Mouse (Mus musculus) liver, embryonic 15.5 days (tissue): ENCODE data around the gene Prkar2a. TPM values are rescaled to one million over a fixed set of nuclear protein-coding genes. Genes with fewer than 3 reads are reported as not detected.

Source experiments
- ATAC-seq: fragments of 200-750 bp; cut with Nextera tagmentation; 2 replicates; pipeline ENCODE4 v1.8.0; 2017; ENCODE audit warnings: moderate number of reproducible peaks, mild to moderate bottlenecking, moderate library complexity; ENCODE audit not compliant: insufficient read depth
- H3K27ac ChIP-seq: fragments of 300-500 bp; sonication (generic); replicated peaks from 2 replicates; pipeline ENCODE4 v1.5.1; 2015; ENCODE audit warnings: mild to moderate bottlenecking, inconsistent platforms
- H3K27me3 ChIP-seq: fragments of 300-500 bp; sonication (generic); 2 replicates; pipeline ENCODE4 v1.6.1; 2015; ENCODE audit warnings: mild to moderate bottlenecking, inconsistent platforms
- H3K36me3 ChIP-seq: fragments of 300-500 bp; sonication (generic); replicated peaks from 2 replicates; pipeline ENCODE4 v1.6.1; 2015; ENCODE audit warnings: moderate library complexity, mild to moderate bottlenecking, inconsistent platforms
- H3K4me1 ChIP-seq: fragments of 300-500 bp; sonication (generic); replicated peaks from 2 replicates; pipeline ENCODE4 v1.6.1; 2015; ENCODE audit warnings: inconsistent platforms
- H3K4me2 ChIP-seq: fragments of 300-500 bp; sonication (generic); 2 replicates; pipeline ENCODE4 v1.6.1; 2015; ENCODE audit warnings: moderate library complexity, mild to moderate bottlenecking, inconsistent platforms
- H3K4me3 ChIP-seq: fragments of 300-500 bp; sonication (generic); replicated peaks from 2 replicates; pipeline ENCODE4 v1.5.1; 2015; ENCODE audit warnings: mild to moderate bottlenecking, inconsistent platforms
- H3K9ac ChIP-seq: fragments of 300-500 bp; sonication (generic); 2 replicates; pipeline ENCODE4 v1.6.1; 2015; ENCODE audit warnings: moderate library complexity, mild to moderate bottlenecking, inconsistent platforms
- H3K9me3 ChIP-seq: fragments of 300-500 bp; sonication (generic); replicated peaks from 2 replicates; pipeline ENCODE4 v1.6.1; 2016; ENCODE audit warnings: inconsistent platforms
- WGBS: fragments of 180-500 bp; shearing (Covaris S2); methylation state at CpG from one replicate; pipeline ENCODE4 v1.1.7; 2015; ENCODE audit warnings: mixed read lengths; ENCODE audit not compliant: insufficient replicate concordance; 5-methylcytosine and 5-hydroxymethylcytosine counted together
- polyA plus RNA-seq: library from polyadenylated mRNA; unstranded; fragments of >200 nt; fragmentation: Nextera tagmentation; extraction: Ambion mirVana; gene quantifications from 2 replicates; pipeline ENCODE4 v1.2.1, GENCODE M21; 2015

Gene Prkar2a
- polyA plus RNA-seq, 1 experiment from 2014 or later = 9.5 TPM

DNA sequence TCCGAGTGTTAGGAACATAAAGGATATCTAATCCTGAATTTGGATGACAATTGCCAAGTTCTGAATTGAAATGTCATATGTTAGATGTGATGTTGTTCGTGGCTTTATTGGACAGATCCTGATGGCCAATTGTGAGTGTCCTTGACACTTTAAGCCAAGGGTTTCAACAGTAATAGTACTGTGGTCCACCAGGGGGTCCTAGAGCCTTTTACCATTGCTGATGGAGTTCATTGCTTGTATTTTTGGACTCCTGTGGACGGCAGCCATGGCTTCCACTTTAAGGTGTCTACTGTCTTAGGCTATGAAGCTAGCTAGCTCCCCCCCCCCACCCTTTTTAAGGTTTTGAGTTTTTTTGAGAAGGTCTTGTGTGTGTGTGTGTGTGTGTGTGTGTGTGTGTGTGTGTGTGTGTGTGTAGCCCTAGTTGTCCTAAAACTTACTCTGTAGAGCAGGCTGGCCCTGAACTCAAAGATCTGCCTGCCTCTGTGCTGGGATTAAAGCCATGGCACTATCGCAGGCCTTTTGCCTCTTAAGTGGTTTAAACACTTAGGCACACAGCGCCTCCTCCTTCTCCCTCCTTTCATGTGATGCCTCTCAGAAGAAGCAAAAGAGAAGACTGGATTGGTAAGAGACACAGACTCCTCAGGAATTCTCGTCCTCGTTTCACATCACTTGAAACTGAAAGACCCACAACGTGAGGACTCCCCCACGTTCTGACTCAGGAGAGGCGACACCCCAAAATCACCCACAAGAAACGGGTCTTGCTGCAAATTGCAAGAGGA lies 63.2 kb downstream of the Prkar2a start:
- peaks cover 14% of the 10 kb centered on the region for H3K4me1 ChIP-seq
- no peaks in the 10 kb centered on the region for H3K27me3 ChIP-seq
- WGBS = 71% methylated on average over 11 of the region's 11 CpGs
- H3K36me3 ChIP-seq = peaks cover 2% of the 10 kb centered on the region
- no peak overlapping the region for H3K4me2 ChIP-seq
- H3K9ac ChIP-seq = no peak overlapping the region
- no peak for ATAC-seq
- H3K4me3 ChIP-seq = no peak overlapping the region
- no peak overlapping the region for H3K27ac ChIP-seq
- no peaks in the 10 kb centered on the region for H3K9me3 ChIP-seq

DNA sequence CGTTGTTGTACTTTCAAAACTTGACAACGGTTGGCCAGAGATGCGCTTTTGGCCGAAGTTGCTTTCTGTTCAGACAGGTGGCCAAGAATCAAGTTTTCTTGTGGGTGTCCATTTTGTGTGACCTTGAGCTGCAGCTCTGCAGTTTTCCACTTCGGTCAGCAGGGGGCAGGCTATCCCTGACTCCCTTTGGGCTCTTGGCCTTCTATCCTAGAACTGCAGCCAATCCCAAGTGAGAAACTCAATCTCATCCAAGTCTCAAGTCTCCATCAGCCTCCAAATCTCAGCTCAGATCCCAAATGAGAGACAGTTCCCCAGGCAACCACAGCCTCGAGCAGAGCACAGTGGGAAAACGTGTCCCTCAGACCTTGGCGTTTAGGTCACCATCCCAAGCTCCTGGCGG lies 64.2 kb downstream of the Prkar2a start:
- 60% methylated on average over 9 of the region's 9 CpGs for WGBS
- Histone ChIP-seq H3K27me3 (no peaks in the 10 kb centered on the region), H3K4me2 (no peak overlapping the region), H3K9ac (no peak overlapping the region), H3K9me3 (no peaks in the 10 kb centered on the region), H3K4me3 (no peak overlapping the region), H3K27ac (no peak overlapping the region), H3K36me3 (no peaks in the 10 kb centered on the region; the same call in 1 of the 2 replicates), H3K4me1 (peaks cover 4% of the 10 kb centered on the region; the same call in 1 of the 2 replicates)
- ATAC-seq = no peak

DNA sequence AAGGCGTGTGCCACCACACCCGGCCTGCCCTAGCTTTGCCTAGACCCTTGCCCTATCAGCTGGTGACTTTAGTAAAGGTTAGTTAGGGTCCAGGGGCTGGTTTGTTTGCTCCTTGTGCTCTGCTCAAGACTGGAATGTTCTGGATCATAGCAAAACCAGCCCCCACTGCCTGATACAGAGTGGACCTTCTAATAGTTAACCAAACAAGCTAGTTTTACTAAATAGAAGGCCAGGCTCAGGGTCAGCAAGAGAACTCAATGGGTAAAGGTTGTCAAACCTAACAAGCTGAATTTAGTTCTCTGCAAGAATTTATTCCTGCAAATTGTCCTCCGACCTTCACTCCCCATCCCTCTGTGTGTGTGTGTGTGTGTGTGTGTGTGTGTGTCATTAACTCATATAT lies 64.9 kb downstream of the Prkar2a start:
- Histone ChIP-seq H3K9ac (no peak overlapping the region), H3K4me3 (no peak overlapping the region), H3K9me3 (no peaks in the 10 kb centered on the region), H3K27ac (no peak overlapping the region), H3K36me3 (no peaks in the 10 kb centered on the region), H3K27me3 (no peaks in the 10 kb centered on the region), H3K4me2 (no peak overlapping the region), H3K4me1 (no peaks in the 10 kb centered on the region)
- WGBS = 56% methylated on average over 3 of the region's 3 CpGs
- ATAC-seq = no peak

DNA sequence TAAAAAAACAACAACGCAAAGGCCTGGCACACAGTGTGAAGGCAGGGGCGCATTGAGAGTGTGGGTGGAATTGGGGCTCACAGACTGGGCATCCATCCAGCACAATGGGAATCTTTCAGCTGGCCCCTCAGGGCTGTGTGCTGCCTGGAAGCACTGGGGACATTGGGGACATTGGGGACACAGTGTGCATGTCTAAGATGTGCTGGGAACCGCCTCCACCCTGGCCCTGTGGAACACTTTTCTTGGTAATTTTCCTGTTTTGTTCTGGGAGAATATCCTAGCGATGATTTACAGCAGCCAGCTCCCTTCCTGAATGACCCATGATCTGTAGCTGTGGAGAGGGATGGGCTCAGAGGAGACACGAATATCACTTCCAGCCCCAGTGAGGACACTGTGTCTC lies 65.3 kb downstream of the Prkar2a start:
- Histone ChIP-seq H3K4me2 (no peak overlapping the region), H3K9ac (no peak overlapping the region), H3K4me1 (no peaks in the 10 kb centered on the region), H3K9me3 (no peaks in the 10 kb centered on the region), H3K27me3 (no peaks in the 10 kb centered on the region), H3K4me3 (no peak overlapping the region), H3K36me3 (no peaks in the 10 kb centered on the region), H3K27ac (no peak overlapping the region)
- WGBS = 69% methylated on average over 5 of the region's 5 CpGs
- no peak for ATAC-seq

DNA sequence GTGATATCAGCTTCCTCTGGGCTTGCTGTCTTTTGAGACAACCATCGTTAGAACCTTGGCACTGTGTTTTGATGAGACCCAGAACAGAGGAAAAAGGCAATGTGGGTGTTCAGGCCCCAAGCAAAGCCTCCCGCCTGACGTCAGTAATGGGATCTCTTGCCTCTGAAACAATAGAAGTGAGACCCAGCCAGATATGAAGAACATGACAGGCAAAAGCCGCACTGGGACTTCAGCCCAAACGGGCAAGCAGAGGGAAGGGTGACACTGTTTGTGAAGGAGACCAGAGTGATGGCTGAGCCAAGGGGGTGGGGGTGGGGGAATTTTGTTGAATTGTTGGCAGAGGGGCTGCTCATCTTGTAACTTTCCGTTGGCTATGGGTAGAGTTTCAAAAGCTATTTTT lies 68.3 kb downstream of the Prkar2a start:
- 59% methylated on average over 6 of the region's 6 CpGs for WGBS
- no peak overlapping the region for H3K9ac ChIP-seq
- no peak overlapping the region for H3K4me3 ChIP-seq
- no peak overlapping the region for H3K27ac ChIP-seq
- H3K27me3 ChIP-seq = no peaks in the 10 kb centered on the region; the same call in 1 of the 2 replicates
- no peak for ATAC-seq
- no peaks in the 10 kb centered on the region for H3K9me3 ChIP-seq
- H3K36me3 ChIP-seq = no peaks in the 10 kb centered on the region
- H3K4me1 ChIP-seq = no peaks in the 10 kb centered on the region
- no peak overlapping the region for H3K4me2 ChIP-seq

DNA sequence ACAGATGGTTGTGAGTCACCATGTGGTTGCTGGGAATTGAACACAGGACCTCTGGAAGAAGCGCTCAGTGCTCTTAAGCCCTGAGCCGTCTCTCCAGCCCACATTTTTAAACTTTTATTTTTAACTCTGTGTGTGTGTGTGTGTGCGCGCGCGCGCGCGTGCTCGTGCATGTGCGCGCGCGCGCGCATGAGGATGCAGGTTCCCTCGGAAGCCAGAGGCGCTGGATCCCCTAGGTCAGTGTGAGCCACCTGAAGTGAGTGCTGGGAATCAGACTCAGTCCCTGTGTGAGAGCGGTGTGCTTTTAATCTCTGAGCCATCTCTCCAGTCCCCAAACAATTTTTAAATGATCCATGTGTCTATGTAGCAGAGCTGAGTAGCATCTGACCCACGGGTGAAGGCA lies 70.0 kb downstream of the Prkar2a start:
- Histone ChIP-seq H3K4me2 (no peak overlapping the region), H3K27ac (no peak overlapping the region), H3K9ac (no peak overlapping the region), H3K4me3 (no peak overlapping the region), H3K4me1 (no peaks in the 10 kb centered on the region), H3K9me3 (no peaks in the 10 kb centered on the region), H3K27me3 (no peaks in the 10 kb centered on the region; the same call in 1 of the 2 replicates), H3K36me3 (no peaks in the 10 kb centered on the region)
- 92% methylated on average over 20 of the region's 20 CpGs for WGBS
- ATAC-seq = no peak

DNA sequence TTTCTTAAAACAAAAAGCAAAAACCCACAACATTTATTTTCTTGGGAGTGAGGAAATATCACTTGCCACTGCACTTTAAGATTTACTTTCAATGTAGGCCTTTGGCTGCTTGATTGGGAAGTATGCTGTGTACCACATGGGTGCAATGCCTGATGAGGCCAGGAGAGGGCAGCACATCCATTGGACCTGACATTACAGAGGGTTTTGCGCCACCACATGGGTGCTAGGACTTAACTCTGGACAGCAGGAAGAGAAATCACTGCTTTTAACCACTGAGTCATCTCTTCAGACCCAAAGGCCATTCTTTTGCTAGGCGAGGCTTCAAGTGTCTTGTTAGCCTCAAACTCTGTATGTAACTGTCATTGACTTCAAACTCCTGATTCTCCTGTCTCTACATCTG lies 70.7 kb downstream of the Prkar2a start:
- peaks cover 5% of the 10 kb centered on the region; the same call in 1 of the 2 replicates for H3K4me1 ChIP-seq
- no peak overlapping the region for H3K27ac ChIP-seq
- no peak overlapping the region for H3K4me2 ChIP-seq
- H3K27me3 ChIP-seq = no peaks in the 10 kb centered on the region; the same call in 1 of the 2 replicates
- H3K9me3 ChIP-seq = no peaks in the 10 kb centered on the region
- H3K4me3 ChIP-seq = no peak overlapping the region
- 62% methylated on average over 2 of the region's 2 CpGs for WGBS
- no peaks in the 10 kb centered on the region for H3K36me3 ChIP-seq
- ATAC-seq = no peak
- H3K9ac ChIP-seq = no peak overlapping the region

DNA sequence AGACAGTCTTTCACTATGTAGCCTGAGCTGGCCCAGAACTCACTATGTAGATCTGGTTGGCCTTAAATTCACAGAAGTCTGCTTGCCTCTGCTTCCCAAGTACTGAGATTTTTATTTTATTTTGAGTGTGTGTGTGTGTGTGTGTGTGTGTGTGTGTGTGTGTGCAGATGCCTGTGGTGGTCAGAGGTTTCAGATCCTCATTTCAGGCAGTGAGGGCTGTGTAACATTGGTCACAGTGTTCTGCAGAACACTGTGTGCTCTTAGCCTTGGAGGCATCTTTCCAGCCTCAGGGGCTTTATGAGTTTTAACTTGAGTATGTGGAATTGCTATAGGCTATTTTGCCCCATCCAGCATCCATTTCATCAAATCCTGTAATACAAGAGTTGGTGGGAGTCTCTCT lies 72.4 kb downstream of the Prkar2a start:
- H3K9ac ChIP-seq = no peak overlapping the region
- no peaks in the 10 kb centered on the region for H3K9me3 ChIP-seq
- ATAC-seq = no peak
- peaks cover 8% of the 10 kb centered on the region; the same call in 1 of the 2 replicates for H3K27me3 ChIP-seq
- peaks cover 10% of the 10 kb centered on the region; the same call in 1 of the 2 replicates for H3K4me1 ChIP-seq
- H3K27ac ChIP-seq = no peak overlapping the region
- H3K36me3 ChIP-seq = no peaks in the 10 kb centered on the region
- H3K4me2 ChIP-seq = no peak overlapping the region
- H3K4me3 ChIP-seq = no peak overlapping the region

DNA sequence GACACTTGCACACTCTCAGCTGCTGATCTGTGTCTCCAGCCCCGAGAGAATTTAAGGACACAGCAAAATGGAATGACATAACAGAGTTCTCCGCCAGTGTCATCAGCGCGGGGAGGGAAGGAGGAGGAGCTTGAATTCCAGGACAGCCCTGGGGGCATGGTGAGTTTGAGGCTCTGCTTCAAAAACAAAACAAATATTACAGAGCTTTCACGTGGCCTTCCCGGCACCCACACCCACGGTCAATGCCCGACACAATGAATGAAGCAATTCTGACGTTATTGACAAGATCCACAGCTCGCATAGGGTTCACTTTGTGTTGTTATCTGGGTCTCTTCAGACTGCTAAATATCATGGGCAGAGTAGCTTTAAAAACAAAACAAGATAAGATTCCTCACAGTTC lies 75.9 kb downstream of the Prkar2a start:
- H3K9ac ChIP-seq = no peak overlapping the region
- peaks cover 10% of the 10 kb centered on the region; the same call in 1 of the 2 replicates for H3K4me1 ChIP-seq
- no peak for ATAC-seq
- H3K4me3 ChIP-seq = no peak overlapping the region
- 43% methylated on average over 10 of the region's 10 CpGs for WGBS
- H3K9me3 ChIP-seq = no peaks in the 10 kb centered on the region
- no peak overlapping the region for H3K27ac ChIP-seq
- H3K36me3 ChIP-seq = no peaks in the 10 kb centered on the region
- peaks cover 15% of the 10 kb centered on the region; the same call in 1 of the 2 replicates for H3K27me3 ChIP-seq
- H3K4me2 ChIP-seq = no peak overlapping the region

DNA sequence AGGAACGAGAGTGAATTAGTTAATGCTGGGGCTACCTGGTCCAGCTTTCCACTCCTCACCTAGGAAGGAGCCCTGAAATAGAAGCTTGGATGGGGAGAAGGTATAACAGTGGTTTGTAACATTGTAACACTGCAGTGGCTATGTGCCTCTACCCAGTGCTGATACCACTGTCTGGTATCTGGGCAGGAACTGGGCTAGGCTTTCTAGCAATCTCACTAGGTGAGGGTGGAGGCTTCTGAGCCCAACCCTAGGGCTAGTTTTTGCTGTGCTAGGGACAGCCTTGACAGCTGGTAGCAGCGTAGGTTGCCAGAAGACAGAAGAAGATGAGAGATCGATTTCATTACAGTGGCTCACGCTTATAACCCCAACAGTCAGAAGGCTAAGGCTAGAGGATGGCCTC lies 87.5 kb downstream of the Prkar2a start:
- Histone ChIP-seq H3K27me3 (peaks cover 17% of the 10 kb centered on the region), H3K4me2 (peak overlapping the region; percentile 37), H3K9ac (no peak overlapping the region), H3K4me1 (peaks cover 20% of the 10 kb centered on the region), H3K4me3 (no peak overlapping the region), H3K36me3 (no peaks in the 10 kb centered on the region), H3K9me3 (no peaks in the 10 kb centered on the region), H3K27ac (0 out of 2 replicates have a peak overlapping the region, but pooled peaks have one; percentile 10)
- ATAC-seq = peak; percentile 81
- 64% methylated on average over 4 of the region's 4 CpGs for WGBS

DNA sequence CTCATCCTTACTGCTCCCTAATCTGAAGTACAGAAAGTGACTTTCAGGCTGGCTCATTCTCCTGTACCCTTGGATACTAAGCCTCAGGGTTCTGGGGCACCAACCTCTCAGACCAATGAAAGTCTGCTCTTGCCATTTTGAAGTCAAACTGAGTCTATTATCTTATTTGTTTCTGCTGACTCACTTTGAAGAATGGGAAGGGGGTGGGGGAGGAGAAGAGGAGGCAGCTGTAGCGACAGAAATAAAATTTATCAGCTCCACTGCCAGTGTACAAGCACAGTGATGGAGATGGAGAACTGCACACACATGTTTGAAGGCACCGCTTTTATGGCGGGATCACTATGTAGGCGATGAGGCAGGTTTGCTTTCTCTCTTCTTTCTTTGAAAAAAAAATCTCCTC lies 88.2 kb downstream of the Prkar2a start:
- Histone ChIP-seq H3K4me3 (no peak overlapping the region), H3K4me2 (peak overlapping the region; percentile 37), H3K27me3 (peaks cover 15% of the 10 kb centered on the region), H3K9ac (no peak overlapping the region), H3K27ac (0 out of 2 replicates have a peak overlapping the region, but pooled peaks have one; percentile 10), H3K36me3 (no peaks in the 10 kb centered on the region), H3K9me3 (no peaks in the 10 kb centered on the region), H3K4me1 (peaks cover 24% of the 10 kb centered on the region)
- 59% methylated on average over 4 of the region's 4 CpGs for WGBS
- ATAC-seq = no peak
